Mouse (Mus musculus): Measurements from ENCODE around the gene Def6. TPM values are rescaled to one million over a fixed set of nuclear protein-coding genes. Genes with fewer than 3 reads are reported as not detected.

Def6 gene
- polyA plus RNA-seq, 1 experiment from 2014 or later = 2.9 TPM

- ATAC-seq (ENCODE audit: low FRiP score) (peak; percentile 79), DNase-seq (ENCODE audit: low spot score) (peak; percentile 76)
- Histone ChIP-seq H3K27me3 (ENCODE audit: control insufficient read depth, insufficient read depth, low read length) (no peaks in the 10 kb centered on the region), H3K9me3 (ENCODE audit: control insufficient read depth, low read length) (no peaks in the 10 kb centered on the region), H3K4me3 (ENCODE audit: low read depth, low read length) (peak overlapping the region; percentile 78), H3K4me2 (replicated peaks; ENCODE audit: low read depth, low read length) (peak overlapping the region; percentile 89), H3K27ac (ENCODE audit: low read depth, low read length) (peak overlapping the region; percentile 97), H3K9ac (ENCODE audit: low read depth, low read length) (peak overlapping the region; percentile 97), H3K4me1 (replicated peaks; ENCODE audit: control insufficient read depth, insufficient read depth, low read length) (peaks cover 2% of the 10 kb centered on the region; the same call in 1 of the 2 replicates), H3K36me3 (ENCODE audit: control insufficient read depth, insufficient read depth, low read length) (no peaks in the 10 kb centered on the region)
- WGBS = 15% methylated on average over 10 of the region's 22 CpGs
Measured at GRCm38 (mm10) chr17:28177540-28178046, 30.0 kb upstream of the Def6 start.

GRCm38 (mm10) chr17:28180331-28180730, 27.2 kb upstream of the Def6 start:
- Histone ChIP-seq H3K4me2 (replicated peaks; ENCODE audit: low read depth, low read length) (no peak overlapping the region), H3K27me3 (ENCODE audit: control insufficient read depth, insufficient read depth, low read length) (no peaks in the 10 kb centered on the region), H3K4me1 (replicated peaks; ENCODE audit: control insufficient read depth, insufficient read depth, low read length) (no peaks in the 10 kb centered on the region; the same call in 1 of the 2 replicates), H3K36me3 (ENCODE audit: control insufficient read depth, insufficient read depth, low read length) (no peaks in the 10 kb centered on the region), H3K27ac (ENCODE audit: low read depth, low read length) (no peak overlapping the region), H3K9me3 (ENCODE audit: control insufficient read depth, low read length) (no peaks in the 10 kb centered on the region), H3K9ac (ENCODE audit: low read depth, low read length) (no peak overlapping the region), H3K4me3 (ENCODE audit: low read depth, low read length) (no peak overlapping the region)
- no peak for ATAC-seq (ENCODE audit: low FRiP score)
- DNase-seq (ENCODE audit: low spot score) = no peak
- 45% methylated on average over 4 of the region's 4 CpGs for WGBS

GRCm38 (mm10) chr17:28180783-28181544, 26.6 kb upstream of the Def6 start:
- 85% methylated on average over 15 of the region's 15 CpGs for WGBS
- H3K4me3 ChIP-seq (ENCODE audit: low read depth, low read length) = no peak overlapping the region
- H3K9me3 ChIP-seq (ENCODE audit: control insufficient read depth, low read length) = no peaks in the 10 kb centered on the region
- no peaks in the 10 kb centered on the region; the same call in 1 of the 2 replicates for H3K4me1 ChIP-seq (replicated peaks; ENCODE audit: control insufficient read depth, insufficient read depth, low read length)
- no peaks in the 10 kb centered on the region for H3K36me3 ChIP-seq (ENCODE audit: control insufficient read depth, insufficient read depth, low read length)
- DNase-seq (ENCODE audit: low spot score) = no peak
- no peak overlapping the region for H3K4me2 ChIP-seq (replicated peaks; ENCODE audit: low read depth, low read length)
- no peaks in the 10 kb centered on the region for H3K27me3 ChIP-seq (ENCODE audit: control insufficient read depth, insufficient read depth, low read length)
- no peak overlapping the region for H3K9ac ChIP-seq (ENCODE audit: low read depth, low read length)
- no peak for ATAC-seq (ENCODE audit: low FRiP score)
- H3K27ac ChIP-seq (ENCODE audit: low read depth, low read length) = no peak overlapping the region

DNA sequence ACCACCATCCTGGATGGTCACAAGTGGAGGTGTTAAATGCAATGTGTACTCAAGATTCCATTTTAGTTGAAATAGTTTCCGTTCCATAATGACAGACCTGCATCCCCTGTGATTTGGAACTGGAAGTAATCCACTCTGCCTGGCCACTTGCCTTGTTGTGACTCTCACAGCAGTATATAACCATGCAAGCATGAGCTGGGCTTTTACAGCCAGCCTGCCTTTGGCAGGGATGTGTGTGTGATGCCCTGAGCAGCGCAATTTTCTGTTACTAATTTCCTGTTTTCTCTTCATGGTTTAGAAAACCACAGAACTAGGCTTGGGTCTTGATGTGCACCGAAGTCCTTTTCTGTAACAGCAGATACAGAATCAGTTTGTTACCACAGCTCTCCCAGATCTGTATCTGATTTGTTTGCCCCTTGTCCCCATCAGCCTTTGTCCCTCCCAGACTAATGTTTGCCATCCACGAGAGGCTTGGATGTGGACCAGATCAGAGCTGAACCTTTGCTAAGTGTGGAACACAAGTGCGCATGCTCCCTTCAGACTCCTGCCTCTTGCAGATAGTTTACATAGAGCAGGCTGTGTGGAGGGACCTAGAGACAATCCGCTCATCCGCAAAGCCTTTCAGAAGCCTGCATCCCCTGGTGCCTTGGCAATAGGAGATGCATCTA, 22.5 kb upstream of the Def6 start:
- no peak for DNase-seq (ENCODE audit: low spot score)
- WGBS = 88% methylated on average over 7 of the region's 7 CpGs
- Histone ChIP-seq H3K36me3 (ENCODE audit: control insufficient read depth, insufficient read depth, low read length) (peaks cover 5% of the 10 kb centered on the region; the same call in 1 of the 2 replicates), H3K27ac (ENCODE audit: low read depth, low read length) (no peak overlapping the region), H3K9me3 (ENCODE audit: control insufficient read depth, low read length) (no peaks in the 10 kb centered on the region), H3K9ac (ENCODE audit: low read depth, low read length) (no peak overlapping the region), H3K4me3 (ENCODE audit: low read depth, low read length) (no peak overlapping the region), H3K27me3 (ENCODE audit: control insufficient read depth, insufficient read depth, low read length) (no peaks in the 10 kb centered on the region), H3K4me1 (replicated peaks; ENCODE audit: control insufficient read depth, insufficient read depth, low read length) (no peaks in the 10 kb centered on the region; the same call in 1 of the 2 replicates), H3K4me2 (replicated peaks; ENCODE audit: low read depth, low read length) (no peak overlapping the region)
- ATAC-seq (ENCODE audit: low FRiP score) = no peak

GRCm38 (mm10) chr17:28188313-28188712, 19.3 kb upstream of the Def6 start:
- Histone ChIP-seq H3K4me2 (replicated peaks; ENCODE audit: low read depth, low read length) (no peak overlapping the region), H3K27me3 (ENCODE audit: control insufficient read depth, insufficient read depth, low read length) (no peaks in the 10 kb centered on the region), H3K36me3 (ENCODE audit: control insufficient read depth, insufficient read depth, low read length) (peaks cover 5% of the 10 kb centered on the region; the same call in 1 of the 2 replicates), H3K9me3 (ENCODE audit: control insufficient read depth, low read length) (no peaks in the 10 kb centered on the region), H3K4me1 (replicated peaks; ENCODE audit: control insufficient read depth, insufficient read depth, low read length) (no peaks in the 10 kb centered on the region), H3K9ac (ENCODE audit: low read depth, low read length) (no peak overlapping the region), H3K27ac (ENCODE audit: low read depth, low read length) (no peak overlapping the region), H3K4me3 (ENCODE audit: low read depth, low read length) (no peak overlapping the region)
- DNase-seq (ENCODE audit: low spot score) = no peak
- 87% methylated on average over 5 of the region's 5 CpGs for WGBS
- ATAC-seq (ENCODE audit: low FRiP score) = no peak

GRCm38 (mm10) chr17:28192754-28193153, 14.8 kb upstream of the Def6 start:
- Histone ChIP-seq H3K9me3 (ENCODE audit: control insufficient read depth, low read length) (no peaks in the 10 kb centered on the region), H3K4me3 (ENCODE audit: low read depth, low read length) (no peak overlapping the region), H3K9ac (ENCODE audit: low read depth, low read length) (no peak overlapping the region), H3K27ac (ENCODE audit: low read depth, low read length) (no peak overlapping the region), H3K4me1 (replicated peaks; ENCODE audit: control insufficient read depth, insufficient read depth, low read length) (no peaks in the 10 kb centered on the region), H3K4me2 (replicated peaks; ENCODE audit: low read depth, low read length) (no peak overlapping the region), H3K36me3 (ENCODE audit: control insufficient read depth, insufficient read depth, low read length) (peaks cover 13% of the 10 kb centered on the region), H3K27me3 (ENCODE audit: control insufficient read depth, insufficient read depth, low read length) (no peaks in the 10 kb centered on the region)
- DNase-seq (ENCODE audit: low spot score) (no peak), ATAC-seq (ENCODE audit: low FRiP score) (no peak)
- WGBS = 72% methylated on average over 1 of the region's 1 CpGs

DNA sequence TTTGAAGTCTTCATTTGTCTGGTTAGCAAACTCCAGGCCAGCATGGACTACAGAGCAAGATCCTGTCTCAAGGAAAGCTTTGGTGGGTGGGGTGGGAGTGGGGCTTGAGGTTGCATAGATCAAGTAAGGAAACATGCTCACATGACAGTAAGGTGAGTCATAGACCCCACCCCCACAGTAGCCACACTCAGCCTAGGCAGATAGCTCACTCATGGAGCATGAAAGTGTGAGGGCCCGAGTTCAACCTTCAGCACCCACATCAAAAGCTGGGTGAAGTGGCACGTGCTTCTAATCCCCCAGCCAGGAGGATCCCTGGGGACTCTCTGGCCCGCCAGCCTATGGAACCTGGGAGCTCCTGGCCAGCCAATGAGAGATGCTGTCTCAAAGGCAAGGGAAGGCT, 14.0 kb upstream of the Def6 start:
- H3K4me1 ChIP-seq (replicated peaks; ENCODE audit: control insufficient read depth, insufficient read depth, low read length) = no peaks in the 10 kb centered on the region
- 92% methylated on average over 3 of the region's 3 CpGs for WGBS
- ATAC-seq (ENCODE audit: low FRiP score) (no peak), DNase-seq (ENCODE audit: low spot score) (no peak)
- no peak overlapping the region for H3K4me3 ChIP-seq (ENCODE audit: low read depth, low read length)
- peaks cover 13% of the 10 kb centered on the region for H3K36me3 ChIP-seq (ENCODE audit: control insufficient read depth, insufficient read depth, low read length)
- no peaks in the 10 kb centered on the region for H3K27me3 ChIP-seq (ENCODE audit: control insufficient read depth, insufficient read depth, low read length)
- H3K27ac ChIP-seq (ENCODE audit: low read depth, low read length) = no peak overlapping the region
- no peaks in the 10 kb centered on the region for H3K9me3 ChIP-seq (ENCODE audit: control insufficient read depth, low read length)
- no peak overlapping the region for H3K9ac ChIP-seq (ENCODE audit: low read depth, low read length)
- H3K4me2 ChIP-seq (replicated peaks; ENCODE audit: low read depth, low read length) = no peak overlapping the region

- Histone ChIP-seq H3K9me3 (ENCODE audit: control insufficient read depth, low read length) (no peaks in the 10 kb centered on the region), H3K4me2 (replicated peaks; ENCODE audit: low read depth, low read length) (no peak overlapping the region), H3K4me1 (replicated peaks; ENCODE audit: control insufficient read depth, insufficient read depth, low read length) (no peaks in the 10 kb centered on the region), H3K27ac (ENCODE audit: low read depth, low read length) (no peak overlapping the region), H3K27me3 (ENCODE audit: control insufficient read depth, insufficient read depth, low read length) (no peaks in the 10 kb centered on the region), H3K36me3 (ENCODE audit: control insufficient read depth, insufficient read depth, low read length) (peaks cover 9% of the 10 kb centered on the region), H3K4me3 (ENCODE audit: low read depth, low read length) (no peak overlapping the region), H3K9ac (ENCODE audit: low read depth, low read length) (no peak overlapping the region)
- 93% methylated on average over 10 of the region's 10 CpGs for WGBS
- DNase-seq (ENCODE audit: low spot score) (no peak), ATAC-seq (ENCODE audit: low FRiP score) (no peak)
Measured at GRCm38 (mm10) chr17:28195033-28195432, 12.5 kb upstream of the Def6 start.
